Mouse (Mus musculus) brain, embryonic 14.5 days (tissue): Measurements from ENCODE around the gene Tcf20.

Source experiments
- CTCF ChIP-seq: fragments of 200-500 bp; IDR thresholded peaks from 2 replicates; pipeline ENCODE4 v1.5.1; 2012; ENCODE audit warnings: inconsistent platforms, mild to moderate bottlenecking, moderate library complexity, borderline replicate concordance; ENCODE audit not compliant: insufficient read depth, insufficient read length; ENCODE audit errors: extremely low read depth
- POLR2A ChIP-seq: fragments of 200-500 bp; IDR thresholded peaks from 2 replicates; pipeline ENCODE4 v1.6.1; 2012; ENCODE audit warnings: mild to moderate bottlenecking, inconsistent platforms, borderline replicate concordance; ENCODE audit not compliant: poor library complexity, insufficient read depth, insufficient read length, severe bottlenecking; ENCODE audit errors: extremely low read depth

DNA sequence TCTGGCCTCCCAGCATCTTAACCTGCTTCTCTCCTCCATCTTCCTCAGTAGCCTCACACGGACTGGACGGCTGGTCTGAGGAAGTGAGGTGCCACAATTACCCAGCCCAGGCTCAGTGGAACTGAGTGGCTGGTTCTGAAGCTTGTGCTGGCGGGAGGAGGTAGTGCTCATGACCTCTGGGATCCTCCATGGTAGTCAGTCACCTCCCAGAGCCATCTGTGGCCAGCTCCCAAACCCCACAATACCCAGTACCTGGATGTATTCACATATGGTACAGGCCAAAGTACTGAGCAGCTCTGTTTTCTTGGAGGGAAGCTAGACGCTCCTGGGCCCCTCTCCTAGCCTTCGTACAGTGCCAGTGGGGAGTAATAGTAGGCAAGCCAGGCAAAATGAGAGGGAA is 80.4 kb downstream of the Tcf20 start:
- TF ChIP-seq CTCF (no peak), POLR2A (no peak)
